Mouse (Mus musculus): ENCODE measurements around the gene Art4.
"Not testable (repeated sequence)": the region's sequence is repeated elsewhere in the genome, so short reads cannot be mapped to it uniquely, and the experiment has no call there.

The Art4 gene

DNA sequence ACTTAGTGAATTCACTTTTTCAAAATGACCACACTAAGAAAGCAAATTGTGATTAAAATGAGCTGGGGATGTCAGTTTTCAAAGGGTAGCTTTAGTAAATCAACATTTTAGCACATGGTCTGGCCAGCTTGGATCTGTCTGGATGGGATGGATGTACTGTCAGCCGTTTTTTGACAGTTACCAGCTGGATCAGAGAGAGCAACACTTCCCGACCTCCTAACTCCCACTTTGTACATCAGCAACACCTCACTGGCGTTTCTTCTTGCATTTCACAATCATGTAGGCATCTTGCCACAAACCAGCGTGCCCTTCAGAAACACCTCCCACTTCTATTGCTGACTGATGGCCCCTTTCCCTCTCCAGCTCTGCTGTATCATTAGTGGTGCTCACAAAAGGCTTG, 40.7 kb upstream of the Art4 start:
- H3K36me3 ChIP-seq (ENCODE audit: insufficient read depth, low read length), result no peaks in the 10 kb centered on the region

DNA sequence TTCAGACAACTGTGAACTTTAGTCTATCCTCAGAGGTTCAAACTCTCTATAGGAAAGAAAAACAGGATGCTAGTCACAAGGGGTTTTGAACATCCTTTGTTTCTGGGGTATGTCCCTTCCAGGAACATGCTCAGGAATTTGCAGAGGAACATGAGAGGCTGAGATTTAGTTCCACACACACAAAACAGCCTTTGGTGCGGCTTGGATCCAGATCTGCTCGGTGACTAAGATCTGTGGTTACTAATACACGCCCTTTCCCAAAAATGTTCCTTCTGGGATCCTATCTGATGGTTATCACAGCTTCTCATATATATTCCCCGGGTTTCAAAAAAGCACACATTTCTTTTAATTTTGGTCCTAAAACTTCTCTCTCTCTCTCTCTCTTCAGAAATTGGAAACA, 40.3 kb upstream of the Art4 start:
- Histone ChIP-seq H3K36me3 (ENCODE audit: insufficient read depth, low read length) (no peaks in the 10 kb centered on the region), H3K27me3 (ENCODE audit: insufficient read depth, low read length) (no peaks in the 10 kb centered on the region), H3K4me3 (replicated peaks; ENCODE audit: low read length) (no peak overlapping the region), H3K9me3 (ENCODE audit: low read length) (no peaks in the 10 kb centered on the region), H3K4me1 (replicated peaks; ENCODE audit: low read depth, low read length) (peaks cover 4% of the 10 kb centered on the region)
- TF ChIP-seq NANOG (IDR thresholded peaks at IDR 0.05; ENCODE audit: borderline replicate concordance, low read length), result no peak
- TF ChIP-seq CTCF (conservative IDR thresholded peaks at IDR 0.05; ENCODE audit: low read length), result no peak
- no peak for TF ChIP-seq POU5F1 (IDR thresholded peaks at IDR 0.05; ENCODE audit: borderline replicate concordance, low read length)

More for the DNA sequence above, 40.7 kb upstream of the Art4 start:
- TF ChIP-seq CTCF (conservative IDR thresholded peaks at IDR 0.05; ENCODE audit: low read length), result no peak
- TF ChIP-seq POU5F1 (IDR thresholded peaks at IDR 0.05; ENCODE audit: borderline replicate concordance, low read length), result no peak
- no peak for TF ChIP-seq NANOG (IDR thresholded peaks at IDR 0.05; ENCODE audit: borderline replicate concordance, low read length)
- peaks cover 4% of the 10 kb centered on the region for H3K4me1 ChIP-seq (replicated peaks; ENCODE audit: low read depth, low read length)
- no peaks in the 10 kb centered on the region for H3K9me3 ChIP-seq (ENCODE audit: low read length)
- H3K4me3 ChIP-seq (replicated peaks; ENCODE audit: low read length), result no peak overlapping the region
- no peaks in the 10 kb centered on the region for H3K27me3 ChIP-seq (ENCODE audit: insufficient read depth, low read length)

GRCm38 (mm10) chr6:136894532-136895339, 37.2 kb upstream of the Art4 start:
- Histone ChIP-seq H3K4me1 (replicated peaks; ENCODE audit: low read depth, low read length) (peaks cover 4% of the 10 kb centered on the region), H3K9me3 (ENCODE audit: low read length) (no peaks in the 10 kb centered on the region)
- no peak for TF ChIP-seq POU5F1 (IDR thresholded peaks at IDR 0.05; ENCODE audit: borderline replicate concordance, low read length)
- no peak for TF ChIP-seq NANOG (IDR thresholded peaks at IDR 0.05; ENCODE audit: borderline replicate concordance, low read length)
- TF ChIP-seq CTCF (conservative IDR thresholded peaks at IDR 0.05; ENCODE audit: low read length), result no peak

DNA sequence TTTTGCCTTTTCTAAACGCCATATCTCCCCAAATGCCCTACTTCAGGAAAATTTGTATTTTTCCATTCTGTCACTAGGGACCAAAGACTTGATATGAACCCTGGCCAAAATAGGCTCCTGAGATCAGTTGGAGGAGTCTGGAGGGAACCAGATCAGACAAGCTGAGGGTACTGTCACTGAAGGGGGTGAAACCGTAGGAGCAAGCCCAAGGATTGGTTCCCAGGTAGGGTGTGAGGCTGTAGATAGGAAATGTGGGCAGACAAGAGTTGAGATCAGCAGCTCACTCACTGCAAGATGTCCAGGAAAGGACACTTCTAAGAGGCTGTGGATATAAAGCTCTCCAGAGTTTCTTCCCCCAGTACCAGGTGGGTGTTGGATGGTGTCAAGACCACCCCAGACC, 34.5 kb upstream of the Art4 start:
- no peaks in the 10 kb centered on the region for H3K27me3 ChIP-seq (ENCODE audit: insufficient read depth, low read length)
- H3K9me3 ChIP-seq (ENCODE audit: low read length), result no peaks in the 10 kb centered on the region
- H3K4me3 ChIP-seq (replicated peaks; ENCODE audit: low read length), result no peak overlapping the region
- TF ChIP-seq NANOG (IDR thresholded peaks at IDR 0.05; ENCODE audit: borderline replicate concordance, low read length) (no peak), CTCF (conservative IDR thresholded peaks at IDR 0.05; ENCODE audit: low read length) (no peak), POU5F1 (IDR thresholded peaks at IDR 0.05; ENCODE audit: borderline replicate concordance, low read length) (no peak)
- H3K4me1 ChIP-seq (replicated peaks; ENCODE audit: low read depth, low read length), result peaks cover 4% of the 10 kb centered on the region
- no peaks in the 10 kb centered on the region for H3K36me3 ChIP-seq (ENCODE audit: insufficient read depth, low read length)

More at GRCm38 (mm10) chr6:136894532-136895339, 37.2 kb upstream of the Art4 start:
- Histone ChIP-seq H3K27me3 (ENCODE audit: insufficient read depth, low read length) (no peaks in the 10 kb centered on the region), H3K4me3 (replicated peaks; ENCODE audit: low read length) (no peak overlapping the region), H3K36me3 (ENCODE audit: insufficient read depth, low read length) (no peaks in the 10 kb centered on the region)

GRCm38 (mm10) chr6:136889554-136889953, 32.0 kb upstream of the Art4 start:
- no peaks in the 10 kb centered on the region for H3K36me3 ChIP-seq (ENCODE audit: insufficient read depth, low read length)
- TF ChIP-seq NANOG (IDR thresholded peaks at IDR 0.05; ENCODE audit: borderline replicate concordance, low read length), result no peak
- TF ChIP-seq POU5F1 (IDR thresholded peaks at IDR 0.05; ENCODE audit: borderline replicate concordance, low read length), result no peak
- TF ChIP-seq CTCF (conservative IDR thresholded peaks at IDR 0.05; ENCODE audit: low read length), result no peak
- no peak overlapping the region for H3K4me3 ChIP-seq (replicated peaks; ENCODE audit: low read length)
- H3K4me1 ChIP-seq (replicated peaks; ENCODE audit: low read depth, low read length), result no peaks in the 10 kb centered on the region
- no peaks in the 10 kb centered on the region for H3K9me3 ChIP-seq (ENCODE audit: low read length)
- H3K27me3 ChIP-seq (ENCODE audit: insufficient read depth, low read length), result no peaks in the 10 kb centered on the region

GRCm38 (mm10) chr6:136889067-136889466, 31.5 kb upstream of the Art4 start:
- no peaks in the 10 kb centered on the region for H3K4me1 ChIP-seq (replicated peaks; ENCODE audit: low read depth, low read length)
- H3K4me3 ChIP-seq (replicated peaks; ENCODE audit: low read length), result no peak overlapping the region
- no peaks in the 10 kb centered on the region for H3K27me3 ChIP-seq (ENCODE audit: insufficient read depth, low read length)
- H3K9me3 ChIP-seq (ENCODE audit: low read length), result no peaks in the 10 kb centered on the region
- no peaks in the 10 kb centered on the region for H3K36me3 ChIP-seq (ENCODE audit: insufficient read depth, low read length)
- TF ChIP-seq CTCF (conservative IDR thresholded peaks at IDR 0.05; ENCODE audit: low read length) (no peak), NANOG (IDR thresholded peaks at IDR 0.05; ENCODE audit: borderline replicate concordance, low read length) (no peak), POU5F1 (IDR thresholded peaks at IDR 0.05; ENCODE audit: borderline replicate concordance, low read length) (no peak)

GRCm38 (mm10) chr6:136887854-136888253, 30.3 kb upstream of the Art4 start:
- TF ChIP-seq NANOG (IDR thresholded peaks at IDR 0.05; ENCODE audit: borderline replicate concordance, low read length) (no peak), CTCF (conservative IDR thresholded peaks at IDR 0.05; ENCODE audit: low read length) (no peak), POU5F1 (IDR thresholded peaks at IDR 0.05; ENCODE audit: borderline replicate concordance, low read length) (no peak)
- H3K9me3 ChIP-seq (ENCODE audit: low read length), result no peaks in the 10 kb centered on the region
- H3K4me3 ChIP-seq (replicated peaks; ENCODE audit: low read length), result no peak overlapping the region
- H3K36me3 ChIP-seq (ENCODE audit: insufficient read depth, low read length), result no peaks in the 10 kb centered on the region
- H3K4me1 ChIP-seq (replicated peaks; ENCODE audit: low read depth, low read length), result no peaks in the 10 kb centered on the region
- no peaks in the 10 kb centered on the region for H3K27me3 ChIP-seq (ENCODE audit: insufficient read depth, low read length)

- H3K4me1 ChIP-seq (replicated peaks; ENCODE audit: low read depth, low read length), result not testable (repeated sequence)
Observed at GRCm38 (mm10) chr6:136884766-136885165, 27.2 kb upstream of the Art4 start.

DNA sequence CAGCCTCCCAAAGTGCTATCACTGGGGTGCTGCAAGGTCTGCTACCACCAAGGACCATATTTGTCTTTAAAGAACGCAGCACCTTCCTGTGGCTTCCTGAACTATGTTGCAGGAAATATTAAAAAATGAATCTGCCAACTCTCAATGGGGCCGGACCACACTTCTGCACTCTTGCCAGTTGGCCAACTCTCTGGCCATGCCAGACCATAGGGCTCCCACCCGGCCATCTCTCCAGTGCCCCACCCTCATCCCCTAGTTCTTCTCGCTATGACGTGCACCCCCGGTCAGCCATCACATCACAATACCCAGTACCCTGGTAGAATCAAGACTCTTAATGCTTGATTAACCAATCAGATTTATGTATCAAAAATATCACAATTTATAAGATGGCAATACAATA, 26.4 kb upstream of the Art4 start:
- Histone ChIP-seq H3K4me1 (replicated peaks; ENCODE audit: low read depth, low read length) (no peaks in the 10 kb centered on the region), H3K9me3 (ENCODE audit: low read length) (no peaks in the 10 kb centered on the region), H3K36me3 (ENCODE audit: insufficient read depth, low read length) (no peaks in the 10 kb centered on the region), H3K4me3 (replicated peaks; ENCODE audit: low read length) (no peak overlapping the region), H3K27me3 (ENCODE audit: insufficient read depth, low read length) (no peaks in the 10 kb centered on the region)
- no peak for TF ChIP-seq POU5F1 (IDR thresholded peaks at IDR 0.05; ENCODE audit: borderline replicate concordance, low read length)

More at GRCm38 (mm10) chr6:136884766-136885165, 27.2 kb upstream of the Art4 start:
- not testable (repeated sequence) for H3K36me3 ChIP-seq (ENCODE audit: insufficient read depth, low read length); H3K4me3 ChIP-seq (replicated peaks; ENCODE audit: low read length); H3K27me3 ChIP-seq (ENCODE audit: insufficient read depth, low read length); H3K9me3 ChIP-seq (ENCODE audit: low read length)

All from E14TG2a.4 (cell line).